Mouse (Mus musculus): ENCODE measurements around the gene Lrrn2.

Gene Lrrn2

GRCm38 (mm10) chr1:132886626-132887025 is 6.6 kb downstream of the Lrrn2 start:
- DNase-seq, result no peak

- no peak for DNase-seq
Measured at GRCm38 (mm10) chr1:132888811-132889210, 8.7 kb downstream of the Lrrn2 start.

GRCm38 (mm10) chr1:132890161-132890794 is 10.2 kb downstream of the Lrrn2 start:
- DNase-seq, result no peak

GRCm38 (mm10) chr1:132892065-132892464 is 12.0 kb downstream of the Lrrn2 start:
- no peak for DNase-seq

- no peak for DNase-seq
Measured at GRCm38 (mm10) chr1:132893311-132894077, 13.4 kb downstream of the Lrrn2 start.

GRCm38 (mm10) chr1:132899029-132899428 is 19.0 kb downstream of the Lrrn2 start:
- DNase-seq, result no peak

GRCm38 (mm10) chr1:132899626-132900025 is 19.6 kb downstream of the Lrrn2 start:
- DNase-seq, result no peak

GRCm38 (mm10) chr1:132900945-132901344 is 20.9 kb downstream of the Lrrn2 start:
- no peak for DNase-seq

- no peak for DNase-seq
Measured at GRCm38 (mm10) chr1:132903519-132903918, 23.4 kb downstream of the Lrrn2 start.

- DNase-seq, result no peak
Measured at GRCm38 (mm10) chr1:132909090-132909489, 29.0 kb downstream of the Lrrn2 start.

GRCm38 (mm10) chr1:132909951-132910350 is 29.9 kb downstream of the Lrrn2 start:
- DNase-seq, result no peak

- DNase-seq, result no peak
Measured at GRCm38 (mm10) chr1:132910414-132911041, 30.5 kb downstream of the Lrrn2 start.

- DNase-seq, result no peak
Measured at GRCm38 (mm10) chr1:132915849-132916493, 35.9 kb downstream of the Lrrn2 start.

GRCm38 (mm10) chr1:132917554-132917953 is 37.5 kb downstream of the Lrrn2 start:
- DNase-seq, result no peak

- no peak for DNase-seq
Measured at GRCm38 (mm10) chr1:132918117-132918680, 38.1 kb downstream of the Lrrn2 start.

GRCm38 (mm10) chr1:132919258-132919657 is 39.2 kb downstream of the Lrrn2 start:
- no peak for DNase-seq

- DNase-seq, result no peak
Measured at GRCm38 (mm10) chr1:132921071-132921470, 41.0 kb downstream of the Lrrn2 start.

- no peak for DNase-seq
Measured at GRCm38 (mm10) chr1:132922257-132922656, 42.2 kb downstream of the Lrrn2 start.

GRCm38 (mm10) chr1:132925270-132925669 is 45.2 kb downstream of the Lrrn2 start:
- no peak for DNase-seq

GRCm38 (mm10) chr1:132928032-132928906 is 48.2 kb downstream of the Lrrn2 start:
- DNase-seq, result no peak

- DNase-seq, result no peak
Measured at GRCm38 (mm10) chr1:132928907-132929250, 48.8 kb downstream of the Lrrn2 start.

GRCm38 (mm10) chr1:132930291-132930690 is 50.2 kb downstream of the Lrrn2 start:
- no peak for DNase-seq

Measured in kidney, postnatal 36 days (tissue).